Mouse (Mus musculus) CH12.LX (cell line): ENCODE results near the gene Mettl7b. TPM values are rescaled to one million over a fixed set of nuclear protein-coding genes. Genes with fewer than 3 reads are reported as not detected.

Experiments
- DNase-seq: peaks from one replicate; pipeline ENCODE4 v3.0.0-alpha.2; 2013; ENCODE audit errors: extremely low read depth
- H3K27ac ChIP-seq: 2 replicates; pipeline ENCODE4 v1.5.1; 2012; ENCODE audit warnings: low read depth, mild to moderate bottlenecking, control low read depth, moderate library complexity; ENCODE audit not compliant: insufficient read depth
- H3K27me3 ChIP-seq: replicated peaks from 2 replicates; pipeline ENCODE3; 2012; ENCODE audit warnings: inconsistent platforms
- H3K36me3 ChIP-seq, 2 experiments: replicated peaks in 1 of 2; 2 replicates each; pipeline versions ENCODE3 to v1.6.1; 2012; ENCODE audit warnings: inconsistent platforms in 1 of 2, low read length in 1 of 2, mild to moderate bottlenecking in 1 of 2, mixed read lengths in 1 of 2, moderate library complexity in 1 of 2; ENCODE audit not compliant: control insufficient read depth in 1 of 2, insufficient read depth in 1 of 2
- H3K4me1 ChIP-seq, 2 experiments: 2 replicates each; pipeline ENCODE4 v1.6.1; 2012; ENCODE audit warnings: inconsistent platforms in 1 of 2, moderate library complexity in 1 of 2; ENCODE audit not compliant: insufficient read depth in 2 of 2, control insufficient read depth in 1 of 2
- H3K4me2 ChIP-seq: 2 replicates; pipeline ENCODE4 v1.6.1; 2012; ENCODE audit warnings: low read depth, mild to moderate bottlenecking, control low read depth; ENCODE audit not compliant: poor library complexity, insufficient read depth, severe bottlenecking
- H3K4me3 ChIP-seq, 3 experiments: fragments of 150-350 bp in 1 of 3; sonication (generic) in 1 of 3; replicated peaks in 1 of 3; 2 replicates each; pipeline versions ENCODE3 to v1.5.1; 2011 to 2012; ENCODE audit warnings: low read depth in 2 of 3, low read length in 2 of 3, mild to moderate bottlenecking in 2 of 3, moderate library complexity in 2 of 3, control low read depth in 1 of 3, improper control_type of control experiment in 1 of 3, inconsistent platforms in 1 of 3, mixed read lengths in 1 of 3; ENCODE audit not compliant: poor library complexity in 1 of 3
- H3K79me2 ChIP-seq: replicated peaks from 2 replicates; pipeline ENCODE4 v1.6.1; 2012; ENCODE audit warnings: mild to moderate bottlenecking, moderate library complexity; ENCODE audit not compliant: control insufficient read depth, poor library complexity, insufficient read depth, severe bottlenecking; ENCODE audit errors: extremely low read depth
- H3K9ac ChIP-seq: 2 replicates; pipeline ENCODE4 v1.6.1; 2012; ENCODE audit warnings: low read depth, mild to moderate bottlenecking, control low read depth, moderate library complexity; ENCODE audit not compliant: insufficient read depth
- H3K9me3 ChIP-seq: replicated peaks from 2 replicates; pipeline ENCODE3; 2012; ENCODE audit warnings: low read length, inconsistent platforms, mixed read lengths
- IRF4 ChIP-seq: IDR thresholded peaks from 2 replicates; pipeline ENCODE4 v1.6.1; 2014; ENCODE audit warnings: low read depth, mild to moderate bottlenecking, inconsistent platforms, low read length, improper control_type of control experiment
- ZMIZ1 ChIP-seq: IDR thresholded peaks from 2 replicates; pipeline ENCODE4 v1.6.1; 2012; ENCODE audit warnings: low read depth, mild to moderate bottlenecking, inconsistent platforms, low read length, improper control_type of control experiment
- dilution Hi-C: fragments of 300-500 bp; cut with MboI; formaldehyde crosslinking; loops from 2 replicates; pipeline ENCODE4 v1.14.3; 2020; ENCODE audit warnings: low sequenced_read_pairs; ENCODE audit not compliant: extremely low pct_unique_long_range_greater_than_20kb, extremely low pct_ligation_motif_present
- in situ Hi-C: fragments of 300-500 bp; cut with MboI; formaldehyde crosslinking; loops from 3 replicates; pipeline ENCODE4 v1.14.3; 2019; ENCODE audit warnings: low sequenced_read_pairs, low pct_ligation_motif_present, low pct_unique_long_range_greater_than_20kb, mixed read lengths
- polyA plus RNA-seq: library from polyadenylated mRNA; unstranded; fragments of >175 nt; gene quantifications from 2 replicates; pipeline ENCODE4 v1.2.1, GENCODE M21; 2012; ENCODE audit warnings: low read depth; ENCODE audit not compliant: insufficient read length
- total RNA-seq, 2 experiments: library from RNA; depleted of rRNA; stranded (reverse); fragments of 300-350 nt in 1 of 2; fragments of >200 nt in 1 of 2; gene quantifications; 2 replicates each; pipeline ENCODE4 v1.2.3; 2012 to 2014

The Mettl7b gene
- total and polyA plus RNA-seq, 3 experiments, result not detected

DNA sequence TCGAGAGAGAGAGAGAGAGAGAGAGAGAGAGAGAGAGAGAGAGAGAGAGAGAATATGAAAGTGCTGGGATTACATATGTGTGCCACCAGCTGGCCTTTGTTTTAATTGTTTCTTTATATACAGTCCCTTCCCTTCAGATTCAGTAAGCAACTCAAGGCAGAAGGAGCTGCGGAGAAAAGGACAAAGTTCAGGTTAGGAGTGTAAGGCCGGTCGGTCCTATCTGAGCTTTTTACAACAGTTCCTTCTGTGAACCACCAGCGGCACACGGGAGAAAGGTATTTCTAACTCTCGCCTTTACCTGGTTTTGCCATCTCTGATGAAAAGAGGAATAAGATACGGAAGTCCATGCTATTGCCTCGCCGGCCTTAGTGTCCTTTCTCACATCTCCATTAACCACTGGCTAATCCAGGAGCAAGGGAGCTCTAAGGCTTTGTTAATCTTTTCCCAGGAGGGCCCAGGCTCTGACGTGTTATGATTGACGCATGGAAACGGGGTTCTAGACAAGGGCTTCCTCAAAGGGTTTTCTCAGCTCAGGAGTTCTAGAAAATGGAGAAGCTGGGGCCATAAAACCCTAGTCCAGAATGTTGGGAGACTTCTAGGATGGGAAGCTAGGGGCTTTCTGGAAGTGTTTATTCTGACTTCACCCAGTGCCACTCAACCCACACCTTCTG lies 51.9 kb downstream of the Mettl7b start:
- in situ Hi-C loops (no loop called here), dilution Hi-C loops (no loop called here)
- Histone ChIP-seq H3K4me2 (no peak overlapping the region), H3K9ac (no peak overlapping the region), H3K4me3 (no peak overlapping the region), H3K9me3 (no peaks in the 10 kb centered on the region), H3K27me3 (peaks cover 2% of the 10 kb centered on the region), H3K4me1 (peaks cover 0 to 3% of the 10 kb centered on the region in 2 experiments; a peak in 1 of 4 replicates), H3K27ac (no peak overlapping the region), H3K79me2 (no peaks in the 10 kb centered on the region), H3K36me3 (no peaks in the 10 kb centered on the region)
- no peak for DNase-seq
- TF ChIP-seq IRF4 (no peak), ZMIZ1 (no peak)

Other genes starting within 250 kb of the Mettl7b start
Only the 20 nearest of the 24 such genes appear.
- gene Mmp19, start 170.1 kb downstream of the Mettl7b start, total RNA-seq (2012; rRNA removed), result 0.76 and 1.3 TPM in 2 replicates
- gene Mmp19, start 170.1 kb downstream of the Mettl7b start, total RNA-seq (2014; rRNA removed), result 0.39 and 0.50 TPM in 2 replicates
- 0.57 and 0.72 TPM in 2 replicates for gene Mmp19, start 170.1 kb downstream of the Mettl7b start, polyA plus RNA-seq
- 33.4 and 33.7 TPM in 2 replicates for gene Dnajc14, start 156.9 kb downstream of the Mettl7b start, total RNA-seq (2012; rRNA removed)
- gene Dnajc14, start 156.9 kb downstream of the Mettl7b start, total RNA-seq (2014; rRNA removed), result 24.8 and 25.3 TPM in 2 replicates
- gene Dnajc14, start 156.9 kb downstream of the Mettl7b start, polyA plus RNA-seq, result 32.6 and 32.8 TPM in 2 replicates
- gene Tmem198b, start 156.6 kb downstream of the Mettl7b start, total RNA-seq (2012; rRNA removed), result 1.2 and 2.0 TPM in 2 replicates
- 2.0 and 2.6 TPM in 2 replicates for gene Tmem198b, start 156.6 kb downstream of the Mettl7b start, total RNA-seq (2014; rRNA removed)
- 4.5 and 4.7 TPM in 2 replicates for gene Tmem198b, start 156.6 kb downstream of the Mettl7b start, polyA plus RNA-seq
- gene Sarnp, start 143.7 kb downstream of the Mettl7b start, total RNA-seq (2012; rRNA removed), result 75.4 and 94.6 TPM in 2 replicates
- 170 and 198 TPM in 2 replicates for gene Sarnp, start 143.7 kb downstream of the Mettl7b start, total RNA-seq (2014; rRNA removed)
- gene Sarnp, start 143.7 kb downstream of the Mettl7b start, polyA plus RNA-seq, result 201 and 283 TPM in 2 replicates
- 56.1 and 73.7 TPM in 2 replicates for gene Ormdl2, start 139.3 kb downstream of the Mettl7b start, total RNA-seq (2012; rRNA removed)
- gene Ormdl2, start 139.3 kb downstream of the Mettl7b start, total RNA-seq (2014; rRNA removed), result 116 and 123 TPM in 2 replicates
- 52.1 and 65.8 TPM in 2 replicates for gene Ormdl2, start 139.3 kb downstream of the Mettl7b start, polyA plus RNA-seq
- 4.5 and 5.4 TPM in 2 replicates for gene Gdf11, start 69.3 kb downstream of the Mettl7b start, total RNA-seq (2012; rRNA removed)
- gene Gdf11, start 69.3 kb downstream of the Mettl7b start, total RNA-seq (2014; rRNA removed), result 3.4 and 4.3 TPM in 2 replicates
- 7.3 and 7.4 TPM in 2 replicates for gene Gdf11, start 69.3 kb downstream of the Mettl7b start, polyA plus RNA-seq
- gene Cd63, start 60.0 kb downstream of the Mettl7b start, total RNA-seq (2012; rRNA removed), result 0.34 TPM in 1 of 2 replicates, not detected in the other
- gene Cd63, start 60.0 kb downstream of the Mettl7b start, total RNA-seq (2014; rRNA removed), result not detected in 2 replicates
- gene Cd63, start 60.0 kb downstream of the Mettl7b start, polyA plus RNA-seq, result 0.55 TPM in 1 of 2 replicates, not detected in the other
- gene Rdh5, start 38.1 kb downstream of the Mettl7b start, total RNA-seq (2012; rRNA removed), result 2.6 and 4.3 TPM in 2 replicates
- 3.8 and 5.2 TPM in 2 replicates for gene Rdh5, start 38.1 kb downstream of the Mettl7b start, total RNA-seq (2014; rRNA removed)
- gene Rdh5, start 38.1 kb downstream of the Mettl7b start, polyA plus RNA-seq, result 4.6 and 6.2 TPM in 2 replicates
- gene Bloc1s1, start 37.0 kb downstream of the Mettl7b start, total RNA-seq (2012; rRNA removed), result 67.8 and 74.4 TPM in 2 replicates
- 33.6 and 34.1 TPM in 2 replicates for gene Bloc1s1, start 37.0 kb downstream of the Mettl7b start, total RNA-seq (2014; rRNA removed)
- gene Bloc1s1, start 37.0 kb downstream of the Mettl7b start, polyA plus RNA-seq, result 37.1 and 46.9 TPM in 2 replicates
- 0.34 and 0.64 TPM in 2 replicates for gene Itga7, start 27.2 kb downstream of the Mettl7b start, total RNA-seq (2012; rRNA removed)
- gene Itga7, start 27.2 kb downstream of the Mettl7b start, total RNA-seq (2014; rRNA removed), result 0.14 and 0.55 TPM in 2 replicates
- 0.63 and 0.74 TPM in 2 replicates for gene Itga7, start 27.2 kb downstream of the Mettl7b start, polyA plus RNA-seq
- not detected in 2 replicates for gene Olfr9, start 28.4 kb upstream of the Mettl7b start, total RNA-seq (2012; rRNA removed)
- gene Olfr9, start 28.4 kb upstream of the Mettl7b start, total RNA-seq (2014; rRNA removed), result not detected in 2 replicates
- gene Olfr9, start 28.4 kb upstream of the Mettl7b start, polyA plus RNA-seq, result not detected in 2 replicates
- not detected in 2 replicates for gene Olfr763, start 49.8 kb upstream of the Mettl7b start, total RNA-seq (2012; rRNA removed)
- not detected in 2 replicates for gene Olfr763, start 49.8 kb upstream of the Mettl7b start, total RNA-seq (2014; rRNA removed)
- gene Olfr763, start 49.8 kb upstream of the Mettl7b start, polyA plus RNA-seq, result not detected in 2 replicates
- gene Olfr764-ps1, start 78.9 kb upstream of the Mettl7b start, total RNA-seq (2012; rRNA removed), result not detected in 2 replicates
- gene Olfr764-ps1, start 78.9 kb upstream of the Mettl7b start, total RNA-seq (2014; rRNA removed), result not detected in 2 replicates
- gene Olfr764-ps1, start 78.9 kb upstream of the Mettl7b start, polyA plus RNA-seq, result not detected in 2 replicates
- not detected in 2 replicates for gene Olfr765, start 89.0 kb upstream of the Mettl7b start, total RNA-seq (2012; rRNA removed)
- not detected in 2 replicates for gene Olfr765, start 89.0 kb upstream of the Mettl7b start, total RNA-seq (2014; rRNA removed)
- gene Olfr765, start 89.0 kb upstream of the Mettl7b start, polyA plus RNA-seq, result not detected in 2 replicates
- not detected in 2 replicates for gene Olfr766-ps1, start 108.0 kb upstream of the Mettl7b start, total RNA-seq (2012; rRNA removed)
- not detected in 2 replicates for gene Olfr766-ps1, start 108.0 kb upstream of the Mettl7b start, total RNA-seq (2014; rRNA removed)
- not detected in 2 replicates for gene Olfr766-ps1, start 108.0 kb upstream of the Mettl7b start, polyA plus RNA-seq
- not detected in 2 replicates for gene Olfr767, start 121.9 kb upstream of the Mettl7b start, total RNA-seq (2012; rRNA removed)
- not detected in 2 replicates for gene Olfr767, start 121.9 kb upstream of the Mettl7b start, total RNA-seq (2014; rRNA removed)
- gene Olfr767, start 121.9 kb upstream of the Mettl7b start, polyA plus RNA-seq, result not detected in 2 replicates
- gene Olfr768, start 138.4 kb upstream of the Mettl7b start, total RNA-seq (2012; rRNA removed), result not detected in 2 replicates
- gene Olfr768, start 138.4 kb upstream of the Mettl7b start, total RNA-seq (2014; rRNA removed), result not detected in 2 replicates
- gene Olfr768, start 138.4 kb upstream of the Mettl7b start, polyA plus RNA-seq, result not detected in 2 replicates
- gene Olfr769, start 156.9 kb upstream of the Mettl7b start, total RNA-seq (2012; rRNA removed), result not detected in 2 replicates
- not detected in 2 replicates for gene Olfr769, start 156.9 kb upstream of the Mettl7b start, total RNA-seq (2014; rRNA removed)
- not detected in 2 replicates for gene Olfr769, start 156.9 kb upstream of the Mettl7b start, polyA plus RNA-seq
- gene Olfr770, start 178.0 kb upstream of the Mettl7b start, total RNA-seq (2012; rRNA removed), result not detected in 2 replicates
- not detected in 2 replicates for gene Olfr770, start 178.0 kb upstream of the Mettl7b start, total RNA-seq (2014; rRNA removed)
- not detected in 2 replicates for gene Olfr770, start 178.0 kb upstream of the Mettl7b start, polyA plus RNA-seq
- gene Olfr771, start 203.8 kb upstream of the Mettl7b start, total RNA-seq (2012; rRNA removed), result not detected in 2 replicates
- not detected in 2 replicates for gene Olfr771, start 203.8 kb upstream of the Mettl7b start, total RNA-seq (2014; rRNA removed)
- gene Olfr771, start 203.8 kb upstream of the Mettl7b start, polyA plus RNA-seq, result not detected in 2 replicates